Mouse (Mus musculus) liver, adult 2 months (tissue): ENCODE measurements around the gene Mbl1. TPM values are rescaled to one million over a fixed set of nuclear protein-coding genes. Genes with fewer than 3 reads are reported as not detected.
A peak's percentile ranks its signal among the peaks of the same experiment; 100 is the strongest.

Experiments
- DNase-seq: peaks from one replicate; pipeline ENCODE4 v3.0.0-alpha.2; 2011; ENCODE audit warnings: low read depth, low spot score; ENCODE audit errors: extremely low read depth
- H3K27ac ChIP-seq: fragments of 200-500 bp; replicated peaks from 2 replicates; pipeline ENCODE4 v1.5.1; 2012; ENCODE audit warnings: low read depth, mild to moderate bottlenecking, control low read depth, inconsistent platforms, low read length; ENCODE audit not compliant: insufficient read depth
- H3K27me3 ChIP-seq: fragments of 200-500 bp; 2 replicates; pipeline ENCODE4 v1.6.1; 2012; ENCODE audit warnings: mild to moderate bottlenecking, moderate library complexity, low read length, inconsistent platforms; ENCODE audit not compliant: control insufficient read depth, insufficient read depth
- H3K36me3 ChIP-seq: fragments of 200-500 bp; 2 replicates; pipeline ENCODE4 v1.6.1; 2012; ENCODE audit warnings: low read length, inconsistent platforms; ENCODE audit not compliant: control insufficient read depth, insufficient read depth
- H3K4me1 ChIP-seq: fragments of 200-500 bp; 2 replicates; pipeline ENCODE4 v1.6.1; 2011; ENCODE audit warnings: low read length; ENCODE audit not compliant: control insufficient read depth, insufficient read depth
- H3K4me3 ChIP-seq: fragments of 200-500 bp; 2 replicates; pipeline ENCODE4 v1.5.1; 2011; ENCODE audit warnings: low read depth, mild to moderate bottlenecking, control low read depth, low read length, moderate library complexity; ENCODE audit not compliant: insufficient read depth
- H3K79me2 ChIP-seq: fragments of 200-500 bp; 2 replicates; pipeline ENCODE4 v1.6.1; 2012; ENCODE audit warnings: inconsistent platforms, mild to moderate bottlenecking, low read length, moderate library complexity; ENCODE audit not compliant: control insufficient read depth, insufficient read depth
- H3K9ac ChIP-seq: fragments of 200-500 bp; 2 replicates; pipeline ENCODE4 v1.6.1; 2012; ENCODE audit warnings: low read depth, mild to moderate bottlenecking, control low read depth, inconsistent platforms, low read length
- CTCF ChIP-seq: fragments of 200-500 bp; IDR thresholded peaks from 2 replicates; pipeline ENCODE4 v1.5.1; 2011; ENCODE audit warnings: low read depth, low read length, control low read depth
- POLR2A ChIP-seq: fragments of 200-500 bp; IDR thresholded peaks from 2 replicates; pipeline ENCODE4 v1.6.1; 2011; ENCODE audit warnings: low read length, control low read depth; ENCODE audit not compliant: insufficient read depth; ENCODE audit errors: extremely low read depth
- WGBS: fragments of 180-500 bp; shearing (Covaris S2); methylation state at CpG from one replicate; pipeline ENCODE4 v1.1.7; 2018; 5-methylcytosine and 5-hydroxymethylcytosine counted together
- polyA plus RNA-seq: library from polyadenylated mRNA; depleted of rRNA; stranded (reverse); fragments of >200 nt; gene quantifications from 2 replicates; pipeline ENCODE4 v1.2.3, GENCODE M21; 2012
- total RNA-seq: library from RNA; depleted of rRNA; stranded (reverse); fragments of >200 nt; gene quantifications from 2 replicates; pipeline ENCODE4 v1.2.3, GENCODE M21; 2014

Mbl1 gene
- total and polyA plus RNA-seq, 2 experiments: 92.4 to 293 TPM

DNA sequence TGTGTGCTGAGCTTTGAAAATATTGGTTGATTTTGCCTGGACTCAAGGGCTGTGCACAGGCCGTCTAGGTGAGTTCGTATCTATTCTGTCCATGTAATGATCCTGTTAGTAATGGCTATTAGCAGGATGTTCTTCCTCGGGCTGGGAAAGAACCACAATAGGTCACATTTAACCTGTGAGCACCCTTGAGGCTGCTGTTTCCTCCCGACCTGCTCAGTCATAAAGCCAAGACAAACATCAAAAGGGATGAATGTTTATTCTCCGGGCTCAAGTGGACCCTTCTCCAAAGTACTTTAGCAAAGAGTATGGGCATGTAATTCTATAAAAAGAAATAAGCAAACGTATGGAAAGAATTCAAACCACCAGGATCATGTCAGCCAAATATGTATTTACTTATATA, 5.2 kb upstream of the Mbl1 start:
- TF ChIP-seq POLR2A: no peak
- no peak for TF ChIP-seq CTCF
- H3K9ac ChIP-seq: no peak overlapping the region
- H3K27ac ChIP-seq: no peak overlapping the region
- no peak overlapping the region for H3K4me3 ChIP-seq
- no peaks in the 10 kb centered on the region for H3K27me3 ChIP-seq
- no peak for DNase-seq
- H3K4me1 ChIP-seq: peaks cover 8% of the 10 kb centered on the region
- no peaks in the 10 kb centered on the region for H3K36me3 ChIP-seq
- 54% methylated on average over 6 of the region's 6 CpGs for WGBS
- H3K79me2 ChIP-seq: no peaks in the 10 kb centered on the region

DNA sequence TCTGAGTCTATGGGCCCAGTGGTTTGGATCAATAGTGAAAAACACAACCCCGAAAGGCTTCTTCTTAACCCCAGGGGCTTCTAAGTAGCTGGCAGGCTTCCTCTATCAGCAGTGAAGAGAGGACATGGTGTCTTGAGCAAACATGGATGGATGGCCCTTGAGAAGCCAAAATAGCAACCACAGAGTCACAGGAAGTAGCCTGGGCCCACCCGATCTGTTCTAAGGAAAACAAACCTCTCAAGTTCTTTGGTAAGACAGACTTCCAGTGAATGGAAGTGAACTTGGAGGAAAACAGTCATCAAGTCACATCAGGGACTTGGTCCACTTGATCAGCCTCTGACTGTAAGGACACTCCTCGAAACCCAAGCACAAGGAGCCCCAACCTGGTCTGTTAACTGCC, 4.3 kb upstream of the Mbl1 start:
- H3K4me1 ChIP-seq: peaks cover 5% of the 10 kb centered on the region
- H3K27ac ChIP-seq: no peak overlapping the region
- 0 out of 2 replicates have a peak, but pooled peaks cover 1% of the 10 kb centered on the region for H3K79me2 ChIP-seq
- no peaks in the 10 kb centered on the region for H3K27me3 ChIP-seq
- H3K9ac ChIP-seq: no peak overlapping the region
- no peak for TF ChIP-seq POLR2A
- no peak for TF ChIP-seq CTCF
- no peaks in the 10 kb centered on the region for H3K36me3 ChIP-seq
- no peak for DNase-seq
- WGBS: 92% methylated on average over 3 of the region's 3 CpGs
- H3K4me3 ChIP-seq: no peak overlapping the region

DNA sequence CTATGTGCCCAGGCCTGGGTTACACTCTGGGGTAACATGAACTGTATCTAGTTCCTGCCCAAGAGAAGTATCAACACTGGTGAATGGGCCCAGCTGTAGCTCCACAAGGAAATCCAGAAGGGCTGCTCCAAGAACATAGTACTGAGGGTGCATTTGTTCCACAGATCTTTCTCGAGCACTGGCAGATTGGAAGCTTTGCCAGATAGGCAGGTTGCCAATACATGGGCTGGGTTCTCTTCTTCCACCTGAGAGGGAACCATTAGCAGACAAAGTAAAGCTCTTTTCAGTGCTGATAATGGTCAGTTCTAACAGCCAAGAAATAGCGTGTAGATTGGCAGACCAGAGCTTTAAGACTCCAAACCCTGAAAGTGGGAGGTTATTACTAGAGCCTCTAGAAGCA, 3.9 kb upstream of the Mbl1 start:
- H3K79me2 ChIP-seq: peaks cover 3% of the 10 kb centered on the region; the same call in 1 of the 2 replicates
- peak; percentile 29 for DNase-seq
- 51% methylated on average over 2 of the region's 2 CpGs for WGBS
- H3K27ac ChIP-seq: no peak overlapping the region
- no peak overlapping the region for H3K4me3 ChIP-seq
- no peak overlapping the region for H3K9ac ChIP-seq
- H3K4me1 ChIP-seq: peaks cover 5% of the 10 kb centered on the region
- no peaks in the 10 kb centered on the region for H3K27me3 ChIP-seq
- TF ChIP-seq CTCF (no peak), POLR2A (no peak)
- H3K36me3 ChIP-seq: no peaks in the 10 kb centered on the region

DNA sequence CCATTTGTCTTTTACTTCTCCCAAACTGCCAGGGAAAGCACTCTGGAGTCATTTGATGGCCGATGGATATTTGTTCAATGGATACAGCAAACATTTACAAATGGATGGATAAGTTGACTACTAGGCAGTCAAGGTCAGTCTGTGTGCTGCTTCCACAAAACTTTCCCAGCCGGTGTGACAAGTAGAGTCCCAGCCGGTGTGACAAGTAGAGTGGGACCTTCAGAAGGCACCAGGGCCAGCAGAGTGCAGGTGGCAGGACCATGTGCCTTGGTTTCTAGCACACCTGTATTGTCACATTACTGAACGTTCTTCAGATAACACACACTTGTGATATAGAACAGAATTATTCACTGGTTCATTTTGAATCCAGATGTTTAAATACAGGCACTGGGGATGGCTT, 8.8 kb downstream of the Mbl1 start:
- 15% methylated on average over 4 of the region's 4 CpGs for WGBS
- Histone ChIP-seq H3K4me1 (peaks cover 40% of the 10 kb centered on the region), H3K4me3 (no peak overlapping the region), H3K27ac (peak overlapping the region; percentile 87), H3K27me3 (no peaks in the 10 kb centered on the region), H3K36me3 (peaks cover 61% of the 10 kb centered on the region), H3K9ac (peak overlapping the region; percentile 63), H3K79me2 (0 out of 2 replicates have a peak, but pooled peaks cover 2% of the 10 kb centered on the region)
- no peak for TF ChIP-seq POLR2A
- no peak for TF ChIP-seq CTCF
- peak; percentile 66 for DNase-seq

DNA sequence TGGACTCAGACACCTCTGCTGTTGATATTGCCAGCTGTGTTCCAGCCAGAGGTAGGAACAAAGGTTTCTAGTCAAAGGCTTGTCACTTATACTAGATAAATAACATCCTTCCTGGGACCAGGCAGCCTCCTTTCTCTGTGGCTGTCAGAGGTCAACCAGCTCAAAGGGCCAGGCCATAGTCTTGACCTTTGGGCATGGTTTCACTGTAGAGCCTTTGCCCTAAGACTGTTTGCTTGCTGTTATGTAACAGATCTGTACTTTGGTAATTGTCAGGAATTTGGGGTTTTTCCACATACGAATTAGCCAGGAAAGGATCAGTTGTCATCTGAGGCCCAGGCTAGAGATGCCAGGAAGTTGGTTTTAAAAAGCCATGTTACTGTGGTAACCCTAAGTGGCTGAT, 9.5 kb downstream of the Mbl1 start:
- Histone ChIP-seq H3K4me1 (peaks cover 37% of the 10 kb centered on the region), H3K36me3 (peaks cover 64% of the 10 kb centered on the region), H3K79me2 (no peaks in the 10 kb centered on the region), H3K27ac (peak overlapping the region; percentile 91), H3K9ac (no peak overlapping the region), H3K4me3 (no peak overlapping the region), H3K27me3 (no peaks in the 10 kb centered on the region)
- peak; percentile 100 for DNase-seq
- TF ChIP-seq POLR2A (no peak), CTCF (no peak)
- WGBS: 3% methylated on average over 1 of the region's 1 CpGs

DNA sequence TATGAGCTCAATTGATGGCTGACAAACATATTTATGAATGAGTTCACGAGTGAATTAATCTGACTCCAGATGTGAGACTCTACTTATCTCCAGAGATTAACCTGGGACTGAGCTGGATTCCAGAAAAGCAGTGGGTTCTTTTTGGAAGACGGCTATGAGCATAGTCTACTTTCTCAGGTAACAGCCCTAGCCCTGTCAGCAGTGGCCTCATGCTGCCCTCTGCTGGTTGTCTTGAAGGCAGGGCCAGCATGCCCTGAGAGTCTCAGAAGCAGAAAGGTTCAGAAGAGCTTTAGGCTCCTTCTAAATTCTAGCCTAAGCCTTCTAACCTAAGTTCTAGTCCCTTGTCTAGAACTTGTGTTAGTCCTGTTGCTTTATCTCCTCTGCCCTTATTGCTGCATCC, 11.4 kb downstream of the Mbl1 start:
- Histone ChIP-seq H3K4me1 (peaks cover 29% of the 10 kb centered on the region), H3K9ac (peak overlapping the region; percentile 46), H3K36me3 (peaks cover 61% of the 10 kb centered on the region), H3K79me2 (no peaks in the 10 kb centered on the region), H3K27me3 (no peaks in the 10 kb centered on the region), H3K4me3 (no peak overlapping the region), H3K27ac (peak overlapping the region; percentile 91)
- WGBS: 8% methylated on average over 2 of the region's 2 CpGs
- peak; percentile 53 for DNase-seq
- TF ChIP-seq CTCF: peak; percentile 94
- no peak for TF ChIP-seq POLR2A
